Mouse (Mus musculus): Measurements from ENCODE around the gene Kcnh1.

DNA sequence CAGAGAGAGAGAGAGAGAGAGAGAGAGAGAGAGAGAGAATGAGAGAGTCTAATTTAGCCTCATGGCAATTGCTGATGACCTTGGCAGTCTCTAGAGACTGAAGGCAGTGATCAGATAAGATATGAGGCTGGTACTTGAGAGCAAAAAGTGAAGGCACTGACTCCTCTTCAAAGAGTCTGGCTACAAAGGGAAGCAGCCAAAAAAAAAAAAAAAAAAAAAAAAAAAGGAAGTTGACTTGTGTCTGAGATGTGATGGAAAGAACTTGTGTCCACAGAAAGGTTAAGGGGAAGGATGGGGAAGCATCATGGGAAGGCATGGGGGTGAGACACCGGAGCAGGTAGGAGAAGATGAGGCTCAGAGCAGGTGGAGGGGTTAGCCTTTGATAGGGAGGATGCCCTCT lies 75.1 kb downstream of the Kcnh1 start:
- TF ChIP-seq CTCF (IDR thresholded peaks at IDR 0.05; ENCODE audit: low read depth) (no peak), EP300 (IDR thresholded peaks at IDR 0.05; ENCODE audit: low read depth) (no peak)

All from liver, postnatal 0 days (tissue).